Mouse (Mus musculus): ENCODE measurements at regions not wholly inside any gene's neighbourhood (a gene's known extent, or its start where the extent isn't known, plus 50 kb on each side); places are given as distances from the start of the nearest gene placed in this dataset.

DNA sequence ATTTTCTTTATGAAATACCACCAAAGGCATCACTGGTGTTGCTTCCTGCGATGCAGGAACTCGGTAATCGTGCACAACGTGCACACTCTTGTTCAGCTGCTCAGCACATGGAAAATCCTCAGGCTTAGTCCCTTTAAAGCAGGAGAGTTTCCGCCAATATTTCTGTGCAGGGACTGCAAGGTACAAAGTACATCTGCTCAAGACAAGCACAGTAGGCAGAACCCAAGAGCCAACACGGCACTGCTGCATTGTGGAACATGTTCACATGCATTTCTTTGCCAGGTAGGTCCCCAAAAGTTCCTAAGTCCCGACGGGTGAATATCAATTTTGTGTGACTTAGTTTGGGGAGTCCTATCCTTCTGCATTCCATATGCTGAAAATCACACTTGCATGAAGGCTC, 808.0 kb upstream of the Pou3f3 start:
- Histone ChIP-seq H3K36me3 (no peaks in the 10 kb centered on the region), H3K27me3 (ENCODE audit: low read depth, poor library complexity, severe bottlenecking) (no peaks in the 10 kb centered on the region), H3K4me3 (no peak overlapping the region), H3K4me1 (peaks cover 56% of the 10 kb centered on the region), H3K27ac (replicated peaks) (peak overlapping the region; percentile 75), H3K9me3 (replicated peaks) (no peaks in the 10 kb centered on the region)
- 96% methylated on average over 8 of the region's 8 CpGs for WGBS
- no peak for DNase-seq (ENCODE audit: low spot score)

GRCm38 (mm10) chr1:41888213-41888612, 807.4 kb upstream of the Pou3f3 start:
- peak; percentile 38 for DNase-seq (ENCODE audit: low spot score)
- no peaks in the 10 kb centered on the region for H3K9me3 ChIP-seq (replicated peaks)
- no peaks in the 10 kb centered on the region for H3K27me3 ChIP-seq (ENCODE audit: low read depth, poor library complexity, severe bottlenecking)
- H3K4me1 ChIP-seq, result peaks cover 58% of the 10 kb centered on the region
- H3K36me3 ChIP-seq, result no peaks in the 10 kb centered on the region
- 19% methylated on average over 2 of the region's 2 CpGs for WGBS
- peak overlapping the region; percentile 75 for H3K27ac ChIP-seq (replicated peaks)
- H3K4me3 ChIP-seq, result no peak overlapping the region

GRCm38 (mm10) chr1:41888966-41889365, 806.6 kb upstream of the Pou3f3 start:
- H3K4me1 ChIP-seq, result peaks cover 58% of the 10 kb centered on the region
- DNase-seq (ENCODE audit: low spot score), result no peak
- no peaks in the 10 kb centered on the region for H3K9me3 ChIP-seq (replicated peaks)
- peak overlapping the region; percentile 87 for H3K27ac ChIP-seq (replicated peaks)
- 73% methylated on average over 5 of the region's 5 CpGs for WGBS
- H3K27me3 ChIP-seq (ENCODE audit: low read depth, poor library complexity, severe bottlenecking), result no peaks in the 10 kb centered on the region
- no peaks in the 10 kb centered on the region for H3K36me3 ChIP-seq
- no peak overlapping the region for H3K4me3 ChIP-seq

DNA sequence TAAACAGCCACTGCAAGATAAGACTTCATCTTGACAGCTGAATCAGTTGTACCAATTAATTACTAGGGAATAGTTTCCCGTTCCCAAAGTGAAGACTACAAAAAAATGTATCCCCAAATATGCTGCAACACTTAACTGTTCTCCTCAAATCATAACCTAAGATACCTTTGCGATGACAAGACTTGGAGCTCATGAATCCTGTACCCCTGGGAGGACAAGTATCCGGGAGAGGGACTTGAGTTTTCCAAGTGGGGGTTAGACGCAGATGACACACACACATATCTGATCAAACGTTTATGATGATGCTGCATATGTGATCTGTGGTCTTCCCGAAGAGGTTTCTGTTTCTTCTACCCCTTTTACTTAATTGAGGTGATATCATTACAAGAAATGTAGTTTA, 805.6 kb upstream of the Pou3f3 start:
- no peaks in the 10 kb centered on the region for H3K36me3 ChIP-seq
- H3K27ac ChIP-seq (replicated peaks), result peak overlapping the region; percentile 87
- no peaks in the 10 kb centered on the region for H3K27me3 ChIP-seq (ENCODE audit: low read depth, poor library complexity, severe bottlenecking)
- DNase-seq (ENCODE audit: low spot score), result no peak
- 78% methylated on average over 6 of the region's 6 CpGs for WGBS
- H3K4me3 ChIP-seq, result no peak overlapping the region
- peaks cover 58% of the 10 kb centered on the region for H3K4me1 ChIP-seq
- H3K9me3 ChIP-seq (replicated peaks), result no peaks in the 10 kb centered on the region

DNA sequence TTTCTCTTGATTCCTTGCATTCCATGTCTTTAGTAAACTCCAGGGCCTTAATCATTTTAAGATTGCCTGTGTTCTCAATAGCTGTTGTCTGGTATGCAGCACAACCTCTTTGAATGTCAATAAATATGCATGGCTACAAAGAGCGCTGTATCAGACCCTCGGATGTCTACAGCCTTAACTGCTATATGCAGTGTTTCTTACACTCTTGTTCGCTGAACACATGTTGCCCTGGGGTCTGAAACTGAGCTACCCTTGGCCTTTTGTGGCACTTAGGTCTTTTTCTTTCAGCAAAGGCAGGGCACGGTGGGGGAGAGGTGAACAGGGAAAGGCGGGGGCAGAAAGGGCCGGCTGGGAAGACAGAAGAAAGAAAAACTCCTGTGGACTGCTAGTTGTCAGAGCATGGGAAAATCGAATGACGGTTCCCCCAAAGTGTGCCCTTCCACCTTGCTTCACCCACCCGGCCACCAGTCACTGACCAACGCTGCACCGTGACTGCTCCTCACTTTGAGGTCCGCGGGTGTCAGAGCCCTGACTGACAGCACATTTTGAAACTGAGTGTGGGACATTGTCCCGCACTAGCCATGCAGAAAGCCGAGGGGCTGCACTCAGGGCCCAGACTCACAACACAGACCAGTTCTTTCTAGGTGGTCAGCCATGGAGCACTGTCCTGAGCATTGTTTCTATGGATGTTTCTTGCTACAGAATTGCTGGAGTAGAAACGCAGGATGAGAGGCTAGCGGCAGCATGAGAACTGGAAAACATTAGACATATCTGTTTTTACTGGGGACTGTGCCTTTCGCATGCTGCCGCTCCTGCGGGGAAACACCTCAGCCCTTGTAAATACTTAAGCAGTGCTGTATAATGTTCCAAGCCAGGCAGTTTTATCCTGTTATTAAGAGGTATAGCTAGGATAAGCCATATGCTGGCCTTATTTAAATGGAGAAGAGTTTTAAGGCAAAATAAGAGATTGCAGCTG, 804.6 kb upstream of the Pou3f3 start:
- H3K4me3 ChIP-seq, result peak overlapping the region; percentile 33
- H3K27me3 ChIP-seq (ENCODE audit: low read depth, poor library complexity, severe bottlenecking), result no peaks in the 10 kb centered on the region
- no peaks in the 10 kb centered on the region for H3K36me3 ChIP-seq
- H3K4me1 ChIP-seq, result peaks cover 58% of the 10 kb centered on the region
- peak overlapping the region; percentile 87 for H3K27ac ChIP-seq (replicated peaks)
- peak; percentile 58 for DNase-seq (ENCODE audit: low spot score)
- WGBS, result 44% methylated on average over 20 of the region's 20 CpGs
- no peaks in the 10 kb centered on the region for H3K9me3 ChIP-seq (replicated peaks)

DNA sequence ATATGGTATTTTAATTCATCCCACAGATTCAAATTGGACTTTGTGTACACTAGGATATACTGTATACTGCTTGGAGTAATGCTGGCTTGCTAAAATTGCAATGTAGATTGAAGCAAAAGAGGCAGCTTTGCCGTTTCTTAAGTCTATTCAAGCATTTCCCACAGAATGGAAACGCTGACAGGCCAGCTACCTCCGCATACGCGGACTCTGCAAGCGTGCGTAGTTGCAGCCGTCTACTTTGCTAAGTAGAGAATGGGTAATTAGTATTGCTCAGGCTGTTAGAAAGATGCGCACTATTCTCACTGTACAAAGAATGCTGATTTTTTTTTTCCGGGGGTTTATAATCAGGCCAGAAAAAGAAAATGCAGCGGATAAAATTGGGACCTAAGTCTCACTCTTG, 803.8 kb upstream of the Pou3f3 start:
- no peaks in the 10 kb centered on the region for H3K9me3 ChIP-seq (replicated peaks)
- H3K36me3 ChIP-seq, result no peaks in the 10 kb centered on the region
- H3K27ac ChIP-seq (replicated peaks), result peak overlapping the region; percentile 87
- H3K4me3 ChIP-seq, result no peak overlapping the region
- 62% methylated on average over 11 of the region's 11 CpGs for WGBS
- no peak for DNase-seq (ENCODE audit: low spot score)
- peaks cover 56% of the 10 kb centered on the region for H3K4me1 ChIP-seq
- no peaks in the 10 kb centered on the region for H3K27me3 ChIP-seq (ENCODE audit: low read depth, poor library complexity, severe bottlenecking)

GRCm38 (mm10) chr1:41892376-41892775, 803.2 kb upstream of the Pou3f3 start:
- H3K36me3 ChIP-seq, result no peaks in the 10 kb centered on the region
- H3K9me3 ChIP-seq (replicated peaks), result no peaks in the 10 kb centered on the region
- no peak overlapping the region for H3K4me3 ChIP-seq
- peaks cover 54% of the 10 kb centered on the region for H3K4me1 ChIP-seq
- H3K27ac ChIP-seq (replicated peaks), result peak overlapping the region; percentile 87
- no peak for DNase-seq (ENCODE audit: low spot score)
- no peaks in the 10 kb centered on the region for H3K27me3 ChIP-seq (ENCODE audit: low read depth, poor library complexity, severe bottlenecking)
- 42% methylated on average over 2 of the region's 2 CpGs for WGBS

GRCm38 (mm10) chr1:41897768-41898330, 797.7 kb upstream of the Pou3f3 start:
- DNase-seq (ENCODE audit: low spot score), result no peak
- Histone ChIP-seq H3K9me3 (replicated peaks) (no peaks in the 10 kb centered on the region), H3K27ac (replicated peaks) (no peak overlapping the region), H3K27me3 (ENCODE audit: low read depth, poor library complexity, severe bottlenecking) (no peaks in the 10 kb centered on the region), H3K4me1 (no peaks in the 10 kb centered on the region), H3K36me3 (no peaks in the 10 kb centered on the region), H3K4me3 (no peak overlapping the region)
- 81% methylated on average over 4 of the region's 4 CpGs for WGBS

DNA sequence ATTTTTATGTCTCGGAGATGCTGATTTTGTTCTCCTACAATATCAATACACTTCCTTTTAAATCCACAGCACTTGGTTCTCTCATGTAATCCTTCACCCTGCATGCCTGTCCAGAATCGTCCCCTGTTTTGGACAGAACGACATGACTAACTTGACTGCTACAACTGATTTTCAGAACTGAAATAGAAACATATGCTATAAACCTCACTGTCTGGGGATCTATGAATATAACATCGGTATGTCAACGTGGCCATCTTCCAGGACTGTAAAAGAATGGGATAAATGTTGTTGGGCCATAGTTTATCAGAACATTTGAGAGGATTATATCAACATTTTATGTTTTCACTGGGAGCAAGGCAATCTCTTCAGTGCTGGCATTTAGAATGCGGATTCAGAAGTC, 795.2 kb upstream of the Pou3f3 start:
- DNase-seq (ENCODE audit: low spot score), result no peak
- Histone ChIP-seq H3K9me3 (replicated peaks) (no peaks in the 10 kb centered on the region), H3K27ac (replicated peaks) (no peak overlapping the region), H3K27me3 (ENCODE audit: low read depth, poor library complexity, severe bottlenecking) (no peaks in the 10 kb centered on the region), H3K4me3 (no peak overlapping the region), H3K36me3 (no peaks in the 10 kb centered on the region), H3K4me1 (no peaks in the 10 kb centered on the region)
- 91% methylated on average over 6 of the region's 6 CpGs for WGBS

- Histone ChIP-seq H3K9me3 (replicated peaks) (no peaks in the 10 kb centered on the region), H3K27me3 (ENCODE audit: low read depth, poor library complexity, severe bottlenecking) (no peaks in the 10 kb centered on the region), H3K4me1 (no peaks in the 10 kb centered on the region), H3K4me3 (no peak overlapping the region), H3K27ac (replicated peaks) (no peak overlapping the region), H3K36me3 (no peaks in the 10 kb centered on the region)
- DNase-seq (ENCODE audit: low spot score), result no peak
- WGBS, result 90% methylated on average over 5 of the region's 5 CpGs
Measured at GRCm38 (mm10) chr1:41905971-41906370, 789.6 kb upstream of the Pou3f3 start.

DNA sequence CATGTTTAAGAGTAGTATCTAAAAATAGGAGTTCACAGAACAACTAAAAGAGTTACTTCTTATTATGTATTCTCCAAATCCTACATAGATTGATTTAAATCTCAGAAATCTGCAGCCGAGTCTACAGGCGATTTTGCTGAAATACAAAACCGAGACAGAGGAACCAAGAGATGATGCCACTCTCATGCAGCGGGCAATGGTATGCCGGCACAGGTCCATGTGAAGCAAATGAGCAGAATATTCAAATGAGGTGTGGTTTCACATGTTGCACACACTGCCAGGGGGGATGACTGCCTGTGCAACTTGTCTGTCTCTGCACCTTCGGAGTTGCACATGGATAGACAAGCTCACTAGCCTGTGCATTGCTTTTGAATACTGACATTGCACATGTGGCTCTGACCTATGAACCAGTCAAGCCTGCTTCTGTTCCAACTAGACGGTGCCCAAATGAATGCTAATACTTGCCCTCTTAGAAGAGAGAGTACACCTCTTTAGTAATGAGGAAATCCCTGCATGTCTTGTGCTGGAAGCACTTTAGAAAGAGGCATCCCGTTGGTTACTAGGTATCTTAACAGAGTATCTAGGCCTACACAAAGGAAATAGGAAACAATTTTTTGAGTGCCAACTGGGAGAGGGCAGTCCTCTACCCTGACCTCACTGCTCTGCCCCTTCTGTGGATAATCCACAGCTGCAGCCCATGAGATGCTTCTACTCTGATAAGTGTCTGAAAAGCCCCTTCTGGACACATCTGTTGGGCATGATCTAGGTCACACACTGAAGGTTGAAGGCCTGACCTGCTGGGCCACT, 787.4 kb upstream of the Pou3f3 start:
- no peaks in the 10 kb centered on the region for H3K27me3 ChIP-seq (ENCODE audit: low read depth, poor library complexity, severe bottlenecking)
- 91% methylated on average over 8 of the region's 8 CpGs for WGBS
- no peaks in the 10 kb centered on the region for H3K4me1 ChIP-seq
- no peak overlapping the region for H3K27ac ChIP-seq (replicated peaks)
- no peak overlapping the region for H3K4me3 ChIP-seq
- no peaks in the 10 kb centered on the region for H3K36me3 ChIP-seq
- no peak for DNase-seq (ENCODE audit: low spot score)
- no peaks in the 10 kb centered on the region for H3K9me3 ChIP-seq (replicated peaks)

DNA sequence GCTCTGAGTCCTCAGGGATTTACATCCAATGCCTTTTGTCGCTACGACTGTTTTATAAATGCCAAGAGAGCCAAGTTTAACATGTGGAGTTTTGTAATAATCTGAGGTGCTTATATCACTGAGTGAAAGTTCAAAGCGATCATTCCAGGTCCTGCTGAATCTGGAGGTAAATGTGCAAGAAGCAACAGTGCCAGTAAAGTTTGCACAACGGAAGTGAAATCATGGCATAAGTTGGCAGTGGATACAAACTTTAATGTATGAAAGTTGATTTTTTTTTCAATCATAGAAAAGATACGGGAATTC, 786.8 kb upstream of the Pou3f3 start:
- WGBS, result 89% methylated on average over 5 of the region's 5 CpGs
- Histone ChIP-seq H3K27ac (replicated peaks) (no peak overlapping the region), H3K4me3 (no peak overlapping the region), H3K9me3 (replicated peaks) (no peaks in the 10 kb centered on the region), H3K4me1 (no peaks in the 10 kb centered on the region), H3K27me3 (ENCODE audit: low read depth, poor library complexity, severe bottlenecking) (no peaks in the 10 kb centered on the region), H3K36me3 (no peaks in the 10 kb centered on the region)
- DNase-seq (ENCODE audit: low spot score), result no peak

- Histone ChIP-seq H3K9me3 (replicated peaks) (no peaks in the 10 kb centered on the region), H3K36me3 (no peaks in the 10 kb centered on the region), H3K4me3 (no peak overlapping the region), H3K27me3 (ENCODE audit: low read depth, poor library complexity, severe bottlenecking) (no peaks in the 10 kb centered on the region), H3K4me1 (no peaks in the 10 kb centered on the region), H3K27ac (replicated peaks) (no peak overlapping the region)
- no peak for DNase-seq (ENCODE audit: low spot score)
- WGBS, result 86% methylated on average over 5 of the region's 5 CpGs
Measured at GRCm38 (mm10) chr1:41909799-41910198, 785.8 kb upstream of the Pou3f3 start.
